ENCODE assay signal across 24 mouse cellular contexts in the genomic region with DNA sequence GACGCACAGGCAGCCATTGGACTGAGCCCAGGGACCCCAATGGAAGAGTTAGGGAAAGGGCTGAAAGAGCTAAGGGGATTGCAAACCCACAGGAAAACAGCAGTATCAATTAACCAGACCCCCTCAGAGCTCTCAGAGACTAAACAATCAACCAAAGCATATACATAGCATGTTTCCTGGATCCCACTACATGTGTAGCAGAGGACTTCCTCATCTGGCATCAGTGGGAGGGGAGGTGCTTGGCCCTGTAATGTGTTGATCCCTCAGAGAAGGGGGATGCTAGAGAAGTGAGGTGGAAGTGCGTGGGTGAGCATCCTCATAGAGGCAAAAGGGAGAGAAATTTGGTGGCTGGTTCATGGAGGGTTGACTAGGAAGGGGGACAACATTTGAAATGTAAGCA.
DNase-seq lines count a peak whose midpoint lies in the region; ATAC-seq and TF ChIP-seq lines count a peak whose summit lies in the region.
"Had no signal": no experiment of that assay in that cellular context is flagged by ENCODE, and none has a peak within 500 bp of the region (broad histone marks: within the 10 kb centered on the region; RNA-seq: fewer than 3 reads in every experiment).

No protein-coding gene starts in this region.

- H3K9ac ChIP-seq in forebrain, embryonic 13.5 days = no peak overlapping the region
- H3K9ac ChIP-seq in forebrain, postnatal 0 days = no peak overlapping the region
- no peak overlapping the region for H3K9ac ChIP-seq in forebrain, embryonic 15.5 days (replicated peaks)
- H3K9ac ChIP-seq: embryonic facial prominence, embryonic 13.5 days; embryonic facial prominence, embryonic 15.5 days had no signal

- TF ChIP-seq POLR2A in brain, embryonic 14.5 days (IDR thresholded peaks at IDR 0.05; ENCODE audit: borderline replicate concordance, extremely low read depth, insufficient read depth, insufficient read length, poor library complexity, severe bottlenecking) = no peak

- no peak for DNase-seq in forebrain, postnatal 0 days
- no peak for DNase-seq in forebrain, embryonic 10.5 days (ENCODE audit: extremely low spot score, low spot score)
- peak; percentile 68 for DNase-seq in brain, embryonic 14.5 days (ENCODE audit: low read depth)
- DNase-seq: adrenal gland, adult 8-10 months; adrenal gland, postnatal 14 days; adrenal gland, postnatal 36 days; B cell, adult 2 months; cerebellum, adult 11 months; cerebellum, adult 18-20 months; cerebellum, adult 8-10 months; cerebellum, adult 9-11 months; cerebellum, postnatal 14 days; cerebellum, postnatal 36 days; embryo, embryonic 11 days had no signal

- no peaks in the 10 kb centered on the region for H3K9me3 ChIP-seq in forebrain, embryonic 13.5 days (replicated peaks)
- H3K9me3 ChIP-seq in forebrain, postnatal 0 days (ENCODE audit: low read length) = no peaks in the 10 kb centered on the region
- no peaks in the 10 kb centered on the region for H3K9me3 ChIP-seq in forebrain, embryonic 15.5 days
- H3K9me3 ChIP-seq in forebrain, embryonic 10.5 days = no peaks in the 10 kb centered on the region
- H3K9me3 ChIP-seq: embryonic facial prominence, embryonic 13.5 days; embryonic facial prominence, embryonic 15.5 days had no signal

- 72% methylated on average over 2 of the region's 2 CpGs for WGBS in forebrain, embryonic 13.5 days
- WGBS in forebrain, postnatal 0 days = 52% methylated on average over 2 of the region's 2 CpGs
- WGBS in forebrain, embryonic 15.5 days = 48% methylated on average over 2 of the region's 2 CpGs
- WGBS in forebrain, embryonic 10.5 days = 87% methylated on average over 2 of the region's 2 CpGs

- no peak overlapping the region for H3K4me2 ChIP-seq in forebrain, embryonic 13.5 days
- H3K4me2 ChIP-seq in forebrain, postnatal 0 days (ENCODE audit: low read depth) = no peak overlapping the region
- no peak overlapping the region for H3K4me2 ChIP-seq in forebrain, embryonic 15.5 days (replicated peaks)
- H3K4me2 ChIP-seq: embryonic facial prominence, embryonic 13.5 days; embryonic facial prominence, embryonic 15.5 days had no signal

- H3K36me3 ChIP-seq in forebrain, embryonic 13.5 days (ENCODE audit: poor library complexity, severe bottlenecking) = no peaks in the 10 kb centered on the region
- no peaks in the 10 kb centered on the region for H3K36me3 ChIP-seq in forebrain, postnatal 0 days (ENCODE audit: insufficient read depth)
- no peaks in the 10 kb centered on the region for H3K36me3 ChIP-seq in forebrain, embryonic 15.5 days
- H3K36me3 ChIP-seq in forebrain, embryonic 10.5 days (replicated peaks) = no peaks in the 10 kb centered on the region
- H3K36me3 ChIP-seq: embryonic facial prominence, embryonic 13.5 days; embryonic facial prominence, embryonic 15.5 days; G1E had no signal

- H3K4me1 ChIP-seq in forebrain, embryonic 13.5 days = no peaks in the 10 kb centered on the region
- H3K4me1 ChIP-seq in forebrain, postnatal 0 days (ENCODE audit: insufficient read depth) = no peaks in the 10 kb centered on the region
- 0 out of 2 replicates have a peak, but pooled peaks cover 4% of the 10 kb centered on the region for H3K4me1 ChIP-seq in forebrain, embryonic 15.5 days
- H3K4me1 ChIP-seq in forebrain, embryonic 10.5 days = no peaks in the 10 kb centered on the region
- H3K4me1 ChIP-seq: embryonic facial prominence, embryonic 13.5 days; embryonic facial prominence, embryonic 15.5 days had no signal

- no peaks in the 10 kb centered on the region for H3K27me3 ChIP-seq in forebrain, embryonic 13.5 days
- H3K27me3 ChIP-seq in forebrain, postnatal 0 days (ENCODE audit: insufficient read depth, low read length) = no peaks in the 10 kb centered on the region
- H3K27me3 ChIP-seq in forebrain, embryonic 15.5 days = no peaks in the 10 kb centered on the region
- no peaks in the 10 kb centered on the region for H3K27me3 ChIP-seq in forebrain, embryonic 10.5 days (ENCODE audit: poor library complexity, severe bottlenecking)
- H3K27me3 ChIP-seq: CH12.LX; embryonic facial prominence, embryonic 13.5 days; embryonic facial prominence, embryonic 15.5 days; Patski had no signal

- H3K27ac ChIP-seq in forebrain, embryonic 13.5 days = peak overlapping the region; percentile 26; the same call in 1 of the 2 replicates
- no peak overlapping the region for H3K27ac ChIP-seq in forebrain, postnatal 0 days (ENCODE audit: low read depth, low read length)
- peak overlapping the region; percentile 83 for H3K27ac ChIP-seq in forebrain, embryonic 15.5 days (replicated peaks)
- H3K27ac ChIP-seq in forebrain, embryonic 10.5 days = no peak overlapping the region
- H3K27ac ChIP-seq: embryonic facial prominence, embryonic 13.5 days; embryonic facial prominence, embryonic 15.5 days had no signal

- H3K4me3 ChIP-seq in forebrain, embryonic 13.5 days = no peak overlapping the region
- H3K4me3 ChIP-seq in forebrain, postnatal 0 days (ENCODE audit: low read depth, low read length) = no peak overlapping the region
- H3K4me3 ChIP-seq in forebrain, embryonic 15.5 days = no peak overlapping the region
- no peak overlapping the region for H3K4me3 ChIP-seq in forebrain, embryonic 10.5 days
- H3K4me3 ChIP-seq: embryonic facial prominence, embryonic 13.5 days; embryonic facial prominence, embryonic 15.5 days; erythroblast, embryonic 14.5 days had no signal

- ATAC-seq in forebrain, embryonic 13.5 days = peak; percentile 65
- ATAC-seq in forebrain, postnatal 0 days = no peak
- peak; percentile 78 for ATAC-seq in forebrain, embryonic 15.5 days (replicated peaks)
- ATAC-seq: activated CD4-positive, CD25-positive, alpha-beta regulatory T cell, adult 4 months; CD4-positive, CD25-positive, alpha-beta regulatory T cell, adult 4 months; Patski had no signal

- TF ChIP-seq CTCF in forebrain, postnatal 0 days (IDR thresholded peaks at IDR 0.05; ENCODE audit: low read depth) = no peak
- no peak for TF ChIP-seq CTCF in brain, embryonic 14.5 days (IDR thresholded peaks at IDR 0.05; ENCODE audit: borderline replicate concordance, extremely low read depth, insufficient read depth, insufficient read length)

Comparison
In these comparisons a context has a peak if more than half of its experiments do, and no peak if none do; other contexts are left out.
1. H3K27ac ChIP-seq: peak in forebrain, embryonic 13.5 days (single experiment) and forebrain, embryonic 15.5 days (single experiment); none in forebrain, postnatal 0 days (single experiment) and forebrain, embryonic 10.5 days (single experiment).